Comparison of ENCODE assay signal across 17 mouse cellular contexts in genomic region chr8:25392766-25393166, GRCm38 (mm10).
DNase-seq lines count a peak whose midpoint lies in the region; ATAC-seq lines count a peak whose summit lies in the region.
"Had no signal": no experiment of that assay in that cellular context is flagged by ENCODE, and none has a peak within 500 bp of the region (broad histone marks: within the 10 kb centered on the region; RNA-seq: fewer than 3 reads in every experiment).

No protein-coding gene starts in this region.

- no peak for DNase-seq in midbrain, embryonic 11.5 days (ENCODE audit: low spot score, missing footprints)
- no peak for DNase-seq in midbrain, embryonic 10.5 days (ENCODE audit: low spot score)
- no peak for DNase-seq in limb, embryonic 10.5 days (ENCODE audit: low spot score)
- no peak for DNase-seq in urinary bladder, adult 2 months (ENCODE audit: low spot score)
- DNase-seq in liver, result no peak
- DNase-seq in adrenal gland, postnatal 36 days, result no peak
- DNase-seq: cerebellum, adult 9-10 months; gastrocnemius, postnatal 36 days; thymus, postnatal 25 days had no signal

- H3K4me3 ChIP-seq in midbrain, embryonic 11.5 days (ENCODE audit: low read depth, low read length), result no peak overlapping the region
- H3K4me3 ChIP-seq in midbrain, embryonic 10.5 days, result no peak overlapping the region
- no peak overlapping the region for H3K4me3 ChIP-seq in forebrain, embryonic 16.5 days (replicated peaks; ENCODE audit: low read length)
- no peak overlapping the region for H3K4me3 ChIP-seq in limb, embryonic 10.5 days
- H3K4me3 ChIP-seq in neural tube, embryonic 14.5 days (ENCODE audit: low read depth, low read length), result no peak overlapping the region
- H3K4me3 ChIP-seq: embryonic facial prominence, embryonic 15.5 days; heart, embryonic 13.5 days; liver, embryonic 12.5 days; megakaryocyte, embryonic 14.5 days; stomach, embryonic 15.5 days had no signal

- peak overlapping the region; percentile 12; the same call in 1 of the 2 replicates for H3K4me2 ChIP-seq in midbrain, embryonic 11.5 days
- H3K4me2 ChIP-seq in forebrain, embryonic 16.5 days (ENCODE audit: low read length), result 0 out of 2 replicates have a peak overlapping the region, but pooled peaks have one; percentile 14
- H3K4me2 ChIP-seq in neural tube, embryonic 14.5 days (ENCODE audit: low read depth, low read length), result no peak overlapping the region
- H3K4me2 ChIP-seq: embryonic facial prominence, embryonic 15.5 days; heart, embryonic 13.5 days; liver, embryonic 12.5 days; stomach, embryonic 15.5 days had no signal

- peaks cover 24% of the 10 kb centered on the region for H3K4me1 ChIP-seq in midbrain, embryonic 11.5 days (ENCODE audit: control insufficient read depth, insufficient read depth, low read length)
- H3K4me1 ChIP-seq in midbrain, embryonic 10.5 days, result peaks cover 52% of the 10 kb centered on the region
- peaks cover 29% of the 10 kb centered on the region for H3K4me1 ChIP-seq in forebrain, embryonic 16.5 days (replicated peaks; ENCODE audit: control insufficient read depth, insufficient read depth, low read length)
- H3K4me1 ChIP-seq in limb, embryonic 10.5 days, result peaks cover 50% of the 10 kb centered on the region
- peaks cover 21% of the 10 kb centered on the region for H3K4me1 ChIP-seq in neural tube, embryonic 14.5 days (ENCODE audit: control insufficient read depth, insufficient read depth, low read length)
- H3K4me1 ChIP-seq: liver, embryonic 12.5 days had no signal

- H3K9me3 ChIP-seq in midbrain, embryonic 11.5 days (ENCODE audit: control insufficient read depth, low read length), result no peaks in the 10 kb centered on the region
- no peaks in the 10 kb centered on the region for H3K9me3 ChIP-seq in midbrain, embryonic 10.5 days (replicated peaks)
- no peaks in the 10 kb centered on the region for H3K9me3 ChIP-seq in forebrain, embryonic 16.5 days (ENCODE audit: control insufficient read depth, low read length)
- no peaks in the 10 kb centered on the region for H3K9me3 ChIP-seq in limb, embryonic 10.5 days (replicated peaks)
- H3K9me3 ChIP-seq in neural tube, embryonic 14.5 days (ENCODE audit: control insufficient read depth, low read length), result no peaks in the 10 kb centered on the region
- H3K9me3 ChIP-seq: embryonic facial prominence, embryonic 15.5 days; heart, embryonic 13.5 days; liver, embryonic 12.5 days; megakaryocyte, embryonic 14.5 days; stomach, embryonic 15.5 days had no signal

- H3K27me3 ChIP-seq in midbrain, embryonic 11.5 days (ENCODE audit: control insufficient read depth, insufficient read depth, low read length), result no peaks in the 10 kb centered on the region; the same call in 1 of the 2 replicates
- peaks cover 58% of the 10 kb centered on the region for H3K27me3 ChIP-seq in midbrain, embryonic 10.5 days (ENCODE audit: low read depth, poor library complexity, severe bottlenecking)
- no peaks in the 10 kb centered on the region for H3K27me3 ChIP-seq in forebrain, embryonic 16.5 days (replicated peaks; ENCODE audit: control insufficient read depth, insufficient read depth, low read length)
- no peaks in the 10 kb centered on the region for H3K27me3 ChIP-seq in limb, embryonic 10.5 days (ENCODE audit: low read depth, poor library complexity, severe bottlenecking)
- no peaks in the 10 kb centered on the region for H3K27me3 ChIP-seq in neural tube, embryonic 14.5 days (ENCODE audit: control insufficient read depth, insufficient read depth, low read length)
- H3K27me3 ChIP-seq: embryonic facial prominence, embryonic 15.5 days; stomach, embryonic 15.5 days had no signal

- no peak overlapping the region for H3K9ac ChIP-seq in midbrain, embryonic 11.5 days (ENCODE audit: low read length)
- no peak overlapping the region for H3K9ac ChIP-seq in forebrain, embryonic 16.5 days (replicated peaks; ENCODE audit: low read depth, low read length)
- H3K9ac ChIP-seq in neural tube, embryonic 14.5 days (replicated peaks; ENCODE audit: low read depth, low read length), result no peak overlapping the region
- H3K9ac ChIP-seq: embryonic facial prominence, embryonic 15.5 days; heart, embryonic 13.5 days; liver, embryonic 12.5 days; stomach, embryonic 15.5 days had no signal

- H3K36me3 ChIP-seq in midbrain, embryonic 11.5 days (ENCODE audit: control insufficient read depth, insufficient read depth, low read length), result no peaks in the 10 kb centered on the region
- H3K36me3 ChIP-seq in midbrain, embryonic 10.5 days, result no peaks in the 10 kb centered on the region
- no peaks in the 10 kb centered on the region for H3K36me3 ChIP-seq in forebrain, embryonic 16.5 days (ENCODE audit: control insufficient read depth, insufficient read depth)
- no peaks in the 10 kb centered on the region for H3K36me3 ChIP-seq in limb, embryonic 10.5 days
- no peaks in the 10 kb centered on the region for H3K36me3 ChIP-seq in neural tube, embryonic 14.5 days (ENCODE audit: control insufficient read depth, insufficient read depth, low read length)
- H3K36me3 ChIP-seq: embryonic facial prominence, embryonic 15.5 days; heart, embryonic 13.5 days; liver, embryonic 12.5 days; stomach, embryonic 15.5 days had no signal

- peak overlapping the region; percentile 25; the same call in 1 of the 2 replicates for H3K27ac ChIP-seq in midbrain, embryonic 11.5 days (ENCODE audit: low read depth, low read length)
- no peak overlapping the region for H3K27ac ChIP-seq in midbrain, embryonic 10.5 days (replicated peaks)
- H3K27ac ChIP-seq in forebrain, embryonic 16.5 days (ENCODE audit: low read length), result 0 out of 2 replicates have a peak overlapping the region, but pooled peaks have one; percentile 22
- H3K27ac ChIP-seq in limb, embryonic 10.5 days, result peak overlapping the region; percentile 59
- H3K27ac ChIP-seq in neural tube, embryonic 14.5 days (ENCODE audit: low read depth, low read length), result peak overlapping the region; percentile 60
- H3K27ac ChIP-seq: embryonic facial prominence, embryonic 15.5 days; heart, embryonic 13.5 days; kidney, postnatal 0 days; liver, embryonic 12.5 days; stomach, embryonic 15.5 days had no signal

- 0 out of 2 replicates have a peak, but pooled peaks have one; percentile 17 for ATAC-seq in midbrain, embryonic 11.5 days (ENCODE audit: low FRiP score)
- peak; percentile 52 for ATAC-seq in forebrain, embryonic 16.5 days
- peak; percentile 55; the same call in 1 of the 2 replicates for ATAC-seq in neural tube, embryonic 14.5 days (ENCODE audit: low read depth)
- ATAC-seq: liver, embryonic 12.5 days had no signal

- 4% methylated on average over 6 of the region's 6 CpGs for WGBS in midbrain, embryonic 11.5 days
- 6% methylated on average over 6 of the region's 6 CpGs for WGBS in midbrain, embryonic 10.5 days
- WGBS in forebrain, embryonic 16.5 days, result 5% methylated on average over 6 of the region's 6 CpGs
- WGBS in limb, embryonic 10.5 days, result 8% methylated on average over 6 of the region's 6 CpGs
- 6% methylated on average over 6 of the region's 6 CpGs for WGBS in neural tube, embryonic 14.5 days
